Mouse (Mus musculus): ENCODE data around the gene Cryab. TPM values are rescaled to one million over a fixed set of nuclear protein-coding genes. Genes with fewer than 3 reads are reported as not detected.

Gene Cryab
- polyA plus RNA-seq, 1 experiment from 2014 or later: 5.5 TPM

DNA sequence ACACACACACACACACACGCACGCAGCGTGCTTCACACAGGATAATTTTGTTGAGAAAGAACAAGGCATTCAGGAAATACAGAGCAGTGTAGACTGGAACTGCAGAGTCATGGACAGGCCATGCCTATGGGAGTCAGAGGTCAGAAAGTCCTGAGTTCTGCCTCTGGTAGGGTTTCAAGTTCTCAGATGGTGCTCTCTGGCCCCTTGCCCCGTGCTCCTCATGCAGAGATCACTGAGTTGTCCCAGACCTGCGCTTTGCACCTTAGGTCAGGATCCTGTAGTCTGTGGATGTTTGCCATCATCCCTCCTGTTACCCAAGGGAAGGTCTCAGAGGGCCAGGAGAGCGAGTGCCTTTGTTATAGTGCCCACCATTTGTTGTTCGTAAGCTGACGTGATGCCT lies 45.7 kb downstream of the Cryab start:
- H3K36me3 ChIP-seq (ENCODE audit: control insufficient read depth, insufficient read depth, low read length): no peaks in the 10 kb centered on the region
- no peak overlapping the region for H3K27ac ChIP-seq (ENCODE audit: low read depth, low read length)
- H3K27me3 ChIP-seq (ENCODE audit: control insufficient read depth, insufficient read depth, low read length): no peaks in the 10 kb centered on the region
- no peak overlapping the region for H3K4me3 ChIP-seq (ENCODE audit: low read depth, low read length)
- H3K4me1 ChIP-seq (replicated peaks; ENCODE audit: control insufficient read depth, insufficient read depth, low read length): no peaks in the 10 kb centered on the region
- ATAC-seq (replicated peaks; ENCODE audit: low FRiP score) (no peak), DNase-seq (ENCODE audit: low spot score) (no peak)
- H3K9me3 ChIP-seq (ENCODE audit: control insufficient read depth, low read length): no peaks in the 10 kb centered on the region
- H3K9ac ChIP-seq (ENCODE audit: low read length): no peak overlapping the region
- WGBS: 94% methylated on average over 8 of the region's 8 CpGs
- no peak overlapping the region for H3K4me2 ChIP-seq (ENCODE audit: low read depth, low read length, severe bottlenecking)

- Histone ChIP-seq H3K9ac (ENCODE audit: low read length) (no peak overlapping the region), H3K9me3 (ENCODE audit: control insufficient read depth, low read length) (no peaks in the 10 kb centered on the region), H3K4me1 (replicated peaks; ENCODE audit: control insufficient read depth, insufficient read depth, low read length) (no peaks in the 10 kb centered on the region), H3K36me3 (ENCODE audit: control insufficient read depth, insufficient read depth, low read length) (no peaks in the 10 kb centered on the region; the same call in 1 of the 2 replicates), H3K4me3 (ENCODE audit: low read depth, low read length) (no peak overlapping the region), H3K27me3 (ENCODE audit: control insufficient read depth, insufficient read depth, low read length) (no peaks in the 10 kb centered on the region), H3K27ac (ENCODE audit: low read depth, low read length) (no peak overlapping the region), H3K4me2 (ENCODE audit: low read depth, low read length, severe bottlenecking) (no peak overlapping the region)
- DNase-seq (ENCODE audit: low spot score) (no peak), ATAC-seq (replicated peaks; ENCODE audit: low FRiP score) (no peak)
- 92% methylated on average over 7 of the region's 7 CpGs for WGBS
Observed at GRCm38 (mm10) chr9:50797641-50798040, 46.5 kb downstream of the Cryab start.

- Histone ChIP-seq H3K4me3 (ENCODE audit: low read depth, low read length) (no peak overlapping the region), H3K4me1 (replicated peaks; ENCODE audit: control insufficient read depth, insufficient read depth, low read length) (no peaks in the 10 kb centered on the region), H3K27me3 (ENCODE audit: control insufficient read depth, insufficient read depth, low read length) (no peaks in the 10 kb centered on the region), H3K4me2 (ENCODE audit: low read depth, low read length, severe bottlenecking) (no peak overlapping the region), H3K27ac (ENCODE audit: low read depth, low read length) (no peak overlapping the region), H3K9ac (ENCODE audit: low read length) (no peak overlapping the region), H3K9me3 (ENCODE audit: control insufficient read depth, low read length) (no peaks in the 10 kb centered on the region), H3K36me3 (ENCODE audit: control insufficient read depth, insufficient read depth, low read length) (no peaks in the 10 kb centered on the region; the same call in 1 of the 2 replicates)
- WGBS: 86% methylated on average over 5 of the region's 5 CpGs
- no peak for ATAC-seq (replicated peaks; ENCODE audit: low FRiP score)
- no peak for DNase-seq (ENCODE audit: low spot score)
Observed at GRCm38 (mm10) chr9:50798368-50798767, 47.2 kb downstream of the Cryab start.

DNA sequence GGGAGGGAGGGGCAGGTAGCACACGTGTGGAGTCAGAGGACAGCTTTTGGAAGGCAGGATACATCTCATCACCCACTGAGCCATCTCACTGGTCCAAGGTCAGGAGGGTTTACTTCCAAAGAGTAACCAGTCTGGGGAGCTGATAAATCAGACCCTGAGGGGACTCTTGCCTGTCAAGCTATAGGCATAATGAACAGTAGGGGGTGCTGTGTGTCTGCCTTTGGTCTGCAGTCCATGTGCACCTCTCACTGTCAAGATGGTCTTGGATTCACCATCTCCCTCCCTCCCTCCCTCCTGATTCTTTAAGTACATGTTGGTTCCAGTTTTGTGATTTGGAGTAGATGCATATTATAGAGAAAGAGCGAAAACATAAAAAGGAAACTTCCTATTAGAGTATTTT lies 49.9 kb downstream of the Cryab start:
- Histone ChIP-seq H3K27me3 (ENCODE audit: control insufficient read depth, insufficient read depth, low read length) (no peaks in the 10 kb centered on the region), H3K36me3 (ENCODE audit: control insufficient read depth, insufficient read depth, low read length) (no peaks in the 10 kb centered on the region; the same call in 1 of the 2 replicates), H3K27ac (ENCODE audit: low read depth, low read length) (no peak overlapping the region), H3K4me2 (ENCODE audit: low read depth, low read length, severe bottlenecking) (no peak overlapping the region), H3K4me3 (ENCODE audit: low read depth, low read length) (no peak overlapping the region), H3K9me3 (ENCODE audit: control insufficient read depth, low read length) (no peaks in the 10 kb centered on the region), H3K4me1 (replicated peaks; ENCODE audit: control insufficient read depth, insufficient read depth, low read length) (no peaks in the 10 kb centered on the region), H3K9ac (ENCODE audit: low read length) (no peak overlapping the region)
- DNase-seq (ENCODE audit: low spot score) (no peak), ATAC-seq (replicated peaks; ENCODE audit: low FRiP score) (no peak)
- WGBS: 76% methylated on average over 2 of the region's 2 CpGs

GRCm38 (mm10) chr9:50803055-50803671 lies 52.0 kb downstream of the Cryab start:
- ATAC-seq (replicated peaks; ENCODE audit: low FRiP score) (no peak), DNase-seq (ENCODE audit: low spot score) (no peak)
- Histone ChIP-seq H3K4me3 (ENCODE audit: low read depth, low read length) (no peak overlapping the region), H3K36me3 (ENCODE audit: control insufficient read depth, insufficient read depth, low read length) (no peaks in the 10 kb centered on the region; the same call in 1 of the 2 replicates), H3K4me2 (ENCODE audit: low read depth, low read length, severe bottlenecking) (no peak overlapping the region), H3K9me3 (ENCODE audit: control insufficient read depth, low read length) (no peaks in the 10 kb centered on the region), H3K9ac (ENCODE audit: low read length) (no peak overlapping the region), H3K27ac (ENCODE audit: low read depth, low read length) (no peak overlapping the region), H3K27me3 (ENCODE audit: control insufficient read depth, insufficient read depth, low read length) (no peaks in the 10 kb centered on the region), H3K4me1 (replicated peaks; ENCODE audit: control insufficient read depth, insufficient read depth, low read length) (no peaks in the 10 kb centered on the region)
- 88% methylated on average over 7 of the region's 7 CpGs for WGBS

Other genes starting within 250 kb of the Cryab start
- gene Pts, start 222.6 kb upstream of the Cryab start, polyA plus RNA-seq (2014; fragmentation: Nextera tagmentation; extraction: Ambion mirVana): 77.5 and 93.5 TPM in 2 replicates
- 9.6 and 10.3 TPM in 2 replicates for gene Il18, start 196.5 kb upstream of the Cryab start, polyA plus RNA-seq (2014; fragmentation: Nextera tagmentation; extraction: Ambion mirVana)
- 0.33 and 0.63 TPM in 2 replicates for gene Bco2, start 196.1 kb upstream of the Cryab start, polyA plus RNA-seq (2014; fragmentation: Nextera tagmentation; extraction: Ambion mirVana)
- 0.28 TPM in 1 of 2 replicates, not detected in the other for gene Tex12, start 190.0 kb upstream of the Cryab start, polyA plus RNA-seq (2014; fragmentation: Nextera tagmentation; extraction: Ambion mirVana)
- 257 and 262 TPM in 2 replicates for gene Sdhd, start 147.5 kb upstream of the Cryab start, polyA plus RNA-seq (2014; fragmentation: Nextera tagmentation; extraction: Ambion mirVana)
- 318 and 323 TPM in 2 replicates for gene Timm8b, start 147.4 kb upstream of the Cryab start, polyA plus RNA-seq (2014; fragmentation: Nextera tagmentation; extraction: Ambion mirVana)
- 7.2 and 8.6 TPM in 2 replicates for gene Pih1d2, start 134.0 kb upstream of the Cryab start, polyA plus RNA-seq (2014; fragmentation: Nextera tagmentation; extraction: Ambion mirVana)
- gene Nkapd1, start 133.9 kb upstream of the Cryab start, polyA plus RNA-seq (2014; fragmentation: Nextera tagmentation; extraction: Ambion mirVana): 23.3 and 24.3 TPM in 2 replicates
- gene Dlat, start 91.5 kb upstream of the Cryab start, polyA plus RNA-seq (2014; fragmentation: Nextera tagmentation; extraction: Ambion mirVana): 53.2 and 57.7 TPM in 2 replicates
- 18.1 and 19.5 TPM in 2 replicates for gene Dixdc1, start 11.8 kb upstream of the Cryab start, polyA plus RNA-seq (2014; fragmentation: Nextera tagmentation; extraction: Ambion mirVana)
- 0.79 and 2.3 TPM in 2 replicates for gene 2310030G06Rik, start 4.8 kb upstream of the Cryab start, polyA plus RNA-seq (2014; fragmentation: Nextera tagmentation; extraction: Ambion mirVana)
- gene Hspb2, start 1.0 kb downstream of the Cryab start, polyA plus RNA-seq (2014; fragmentation: Nextera tagmentation; extraction: Ambion mirVana): 0.73 TPM in 1 of 2 replicates, not detected in the other
- gene Fdxacb1, start 16.9 kb downstream of the Cryab start, polyA plus RNA-seq (2014; fragmentation: Nextera tagmentation; extraction: Ambion mirVana): 12.6 and 14.0 TPM in 2 replicates
- gene Alg9, start 23.7 kb downstream of the Cryab start, polyA plus RNA-seq (2014; fragmentation: Nextera tagmentation; extraction: Ambion mirVana): 33.4 and 40.3 TPM in 2 replicates
- gene 1110032A03Rik, start 24.2 kb downstream of the Cryab start, polyA plus RNA-seq (2014; fragmentation: Nextera tagmentation; extraction: Ambion mirVana): 28.7 and 31.2 TPM in 2 replicates
- 125 and 132 TPM in 2 replicates for gene Ppp2r1b, start 94.0 kb downstream of the Cryab start, polyA plus RNA-seq (2014; fragmentation: Nextera tagmentation; extraction: Ambion mirVana)

All from forebrain, embryonic 11.5 days (tissue).